Mouse (Mus musculus) embryonic facial prominence, embryonic 10.5 days (tissue): ENCODE measurements around the gene Ppp4r3a. TPM values are rescaled to one million over a fixed set of nuclear protein-coding genes. Genes with fewer than 3 reads are reported as not detected.
"Not testable (repeated sequence)": the region's sequence is repeated elsewhere in the genome, so short reads cannot be mapped to it uniquely, and the experiment has no call there.

ENCODE experiments used
- DNase-seq: peaks from one replicate; pipeline ENCODE4 v3.0.0-alpha.2; 2017; ENCODE audit warnings: low spot score
- H3K27ac ChIP-seq: fragments of 300-500 bp; sonication (generic); replicated peaks from 2 replicates; pipeline ENCODE4 v1.5.1; 2016; ENCODE audit warnings: mild to moderate bottlenecking
- H3K27me3 ChIP-seq: fragments of 300-500 bp; sonication (generic); replicated peaks from 2 replicates; pipeline ENCODE4 v1.6.1; 2016; ENCODE audit warnings: low read depth, mild to moderate bottlenecking; ENCODE audit not compliant: poor library complexity, severe bottlenecking
- H3K36me3 ChIP-seq: fragments of 300-500 bp; sonication (generic); replicated peaks from 2 replicates; pipeline ENCODE4 v1.6.1; 2016; ENCODE audit warnings: mild to moderate bottlenecking, moderate library complexity
- H3K4me1 ChIP-seq: fragments of 300-500 bp; sonication (generic); 2 replicates; pipeline ENCODE4 v1.6.1; 2016
- H3K4me3 ChIP-seq: fragments of 300-500 bp; sonication (generic); 2 replicates; pipeline ENCODE4 v1.5.1; 2016; ENCODE audit warnings: mild to moderate bottlenecking, moderate library complexity
- H3K9me3 ChIP-seq: fragments of 300-500 bp; sonication (generic); 2 replicates; pipeline ENCODE4 v1.6.1; 2016; ENCODE audit warnings: mild to moderate bottlenecking
- WGBS: fragments of 180-500 bp; shearing (Covaris S2); methylation state at CpG from one replicate; pipeline ENCODE4 v1.1.7; 2016; 5-methylcytosine and 5-hydroxymethylcytosine counted together
- polyA plus RNA-seq: library from polyadenylated mRNA; unstranded; fragments of >200 nt; fragmentation: Nextera tagmentation; extraction: Ambion mirVana; gene quantifications from 2 replicates; pipeline ENCODE4 v1.2.1, GENCODE M21; 2016

Gene Ppp4r3a
- polyA plus RNA-seq, 1 experiment from 2014 or later: 50.5 TPM

- peaks cover 4% of the 10 kb centered on the region; the same call in 1 of the 2 replicates for H3K9me3 ChIP-seq
- H3K27ac ChIP-seq: peak overlapping the region; percentile 37
- H3K4me3 ChIP-seq: no peak overlapping the region
- no peak for DNase-seq
- peaks cover 94% of the 10 kb centered on the region for H3K4me1 ChIP-seq
- 33% methylated on average over 5 of the region's 5 CpGs for WGBS
- peaks cover 7% of the 10 kb centered on the region for H3K27me3 ChIP-seq
- H3K36me3 ChIP-seq: peaks cover 21% of the 10 kb centered on the region
These were observed 67.0 kb downstream of the Ppp4r3a start for GRCm38 (mm10) chr12:101016412-101016928.

GRCm38 (mm10) chr12:101015926-101016325 is 67.6 kb downstream of the Ppp4r3a start:
- peaks cover 7% of the 10 kb centered on the region for H3K27me3 ChIP-seq
- H3K27ac ChIP-seq: peak overlapping the region; percentile 37; the same call in 1 of the 2 replicates
- no peak overlapping the region for H3K4me3 ChIP-seq
- 49% methylated on average over 4 of the region's 4 CpGs for WGBS
- peaks cover 4% of the 10 kb centered on the region; the same call in 1 of the 2 replicates for H3K9me3 ChIP-seq
- H3K4me1 ChIP-seq: peaks cover 88% of the 10 kb centered on the region
- no peak for DNase-seq
- peaks cover 15% of the 10 kb centered on the region for H3K36me3 ChIP-seq

- Histone ChIP-seq H3K36me3 (peaks cover 8% of the 10 kb centered on the region), H3K4me3 (no peak overlapping the region), H3K4me1 (peaks cover 93% of the 10 kb centered on the region), H3K9me3 (peaks cover 4% of the 10 kb centered on the region; the same call in 1 of the 2 replicates), H3K27me3 (peaks cover 12% of the 10 kb centered on the region), H3K27ac (no peak overlapping the region)
- DNase-seq: no peak
- 85% methylated on average over 11 of the region's 11 CpGs for WGBS
These were observed 68.3 kb downstream of the Ppp4r3a start for GRCm38 (mm10) chr12:101015165-101015560.

GRCm38 (mm10) chr12:101014549-101015164 is 68.8 kb downstream of the Ppp4r3a start:
- Histone ChIP-seq H3K4me3 (no peak overlapping the region), H3K27me3 (peaks cover 12% of the 10 kb centered on the region), H3K27ac (peak overlapping the region; percentile 19; the same call in 1 of the 2 replicates), H3K36me3 (peaks cover 3% of the 10 kb centered on the region), H3K9me3 (no peaks in the 10 kb centered on the region; the same call in 1 of the 2 replicates), H3K4me1 (peaks cover 91% of the 10 kb centered on the region)
- WGBS: 71% methylated on average over 10 of the region's 10 CpGs
- no peak for DNase-seq

- not testable (repeated sequence) for H3K27ac ChIP-seq, H3K4me3 ChIP-seq, DNase-seq, H3K36me3 ChIP-seq, H3K9me3 ChIP-seq
- Histone ChIP-seq H3K4me1 (peaks cover 87% of the 10 kb centered on the region), H3K27me3 (peaks cover 12% of the 10 kb centered on the region)
- 90% methylated on average over 9 of the region's 9 CpGs for WGBS
These were observed 69.8 kb downstream of the Ppp4r3a start for GRCm38 (mm10) chr12:101013668-101014067.

GRCm38 (mm10) chr12:101013078-101013665 is 70.3 kb downstream of the Ppp4r3a start:
- H3K27me3 ChIP-seq: peaks cover 12% of the 10 kb centered on the region
- H3K4me1 ChIP-seq: peaks cover 87% of the 10 kb centered on the region
- WGBS: 51% methylated on average over 8 of the region's 8 CpGs
- no peaks in the 10 kb centered on the region for H3K9me3 ChIP-seq
- no peaks in the 10 kb centered on the region for H3K36me3 ChIP-seq
- DNase-seq: no peak
- H3K27ac ChIP-seq: peak overlapping the region; percentile 62
- no peak overlapping the region for H3K4me3 ChIP-seq

GRCm38 (mm10) chr12:101012197-101013077 is 71.1 kb downstream of the Ppp4r3a start:
- no peaks in the 10 kb centered on the region for H3K36me3 ChIP-seq
- H3K27me3 ChIP-seq: peaks cover 12% of the 10 kb centered on the region
- no peak for DNase-seq
- no peaks in the 10 kb centered on the region for H3K9me3 ChIP-seq
- peaks cover 87% of the 10 kb centered on the region for H3K4me1 ChIP-seq
- WGBS: 31% methylated on average over 17 of the region's 17 CpGs
- no peak overlapping the region for H3K4me3 ChIP-seq
- H3K27ac ChIP-seq: peak overlapping the region; percentile 62

GRCm38 (mm10) chr12:101011017-101011416 is 72.5 kb downstream of the Ppp4r3a start:
- Histone ChIP-seq H3K27me3 (peaks cover 17% of the 10 kb centered on the region), H3K4me3 (no peak overlapping the region), H3K36me3 (no peaks in the 10 kb centered on the region), H3K27ac (no peak overlapping the region), H3K9me3 (no peaks in the 10 kb centered on the region), H3K4me1 (peaks cover 85% of the 10 kb centered on the region)
- WGBS: 90% methylated on average over 7 of the region's 7 CpGs
- no peak for DNase-seq

GRCm38 (mm10) chr12:101010148-101010920 is 73.2 kb downstream of the Ppp4r3a start:
- Histone ChIP-seq H3K9me3 (no peaks in the 10 kb centered on the region), H3K27me3 (peaks cover 18% of the 10 kb centered on the region), H3K36me3 (no peaks in the 10 kb centered on the region), H3K27ac (no peak overlapping the region), H3K4me1 (peaks cover 85% of the 10 kb centered on the region), H3K4me3 (no peak overlapping the region)
- DNase-seq: no peak
- WGBS: 57% methylated on average over 10 of the region's 10 CpGs

GRCm38 (mm10) chr12:101009225-101009624 is 74.3 kb downstream of the Ppp4r3a start:
- H3K27ac ChIP-seq: no peak overlapping the region

GRCm38 (mm10) chr12:101008648-101009047 is 74.9 kb downstream of the Ppp4r3a start:
- no peaks in the 10 kb centered on the region for H3K9me3 ChIP-seq
- peaks cover 85% of the 10 kb centered on the region for H3K4me1 ChIP-seq
- H3K27me3 ChIP-seq: peaks cover 17% of the 10 kb centered on the region
- no peak for DNase-seq
- no peak overlapping the region for H3K4me3 ChIP-seq
- H3K36me3 ChIP-seq: no peaks in the 10 kb centered on the region
- WGBS: 37% methylated on average over 4 of the region's 4 CpGs
- H3K27ac ChIP-seq: no peak overlapping the region

More at GRCm38 (mm10) chr12:101009225-101009624, 74.3 kb downstream of the Ppp4r3a start:
- H3K36me3 ChIP-seq: no peaks in the 10 kb centered on the region
- DNase-seq: no peak
- no peak overlapping the region for H3K4me3 ChIP-seq
- H3K4me1 ChIP-seq: peaks cover 85% of the 10 kb centered on the region
- H3K9me3 ChIP-seq: no peaks in the 10 kb centered on the region
- peaks cover 18% of the 10 kb centered on the region for H3K27me3 ChIP-seq
- WGBS: 82% methylated on average over 4 of the region's 4 CpGs
